Mouse (Mus musculus) liver, embryonic 16.5 days (tissue): ENCODE results near the gene Gimap3. TPM values are rescaled to one million over a fixed set of nuclear protein-coding genes. Genes with fewer than 3 reads are reported as not detected.
A peak's percentile ranks its signal among the peaks of the same experiment; 100 is the strongest.

Source experiments
- ATAC-seq: fragments of 200-750 bp; cut with Nextera tagmentation; 2 replicates; pipeline ENCODE4 v1.8.0; 2017; ENCODE audit warnings: low read depth, mild to moderate bottlenecking, moderate number of reproducible peaks, moderate library complexity
- H3K27ac ChIP-seq: fragments of 300-500 bp; sonication (generic); 2 replicates; pipeline ENCODE4 v1.5.1; 2014; ENCODE audit warnings: mild to moderate bottlenecking, low read length
- H3K27me3 ChIP-seq: fragments of 300-500 bp; sonication (generic); 2 replicates; pipeline ENCODE4 v1.6.1; 2014; ENCODE audit warnings: low read depth, low read length, mixed read lengths; ENCODE audit not compliant: control insufficient read depth, insufficient read depth
- H3K36me3 ChIP-seq: fragments of 300-500 bp; sonication (generic); 2 replicates; pipeline ENCODE4 v1.6.1; 2014; ENCODE audit warnings: mild to moderate bottlenecking; ENCODE audit not compliant: control insufficient read depth, insufficient read depth
- H3K4me1 ChIP-seq: fragments of 300-500 bp; sonication (generic); 2 replicates; pipeline ENCODE4 v1.6.1; 2014; ENCODE audit warnings: low read depth, low read length, mixed read lengths; ENCODE audit not compliant: control insufficient read depth
- H3K4me2 ChIP-seq: fragments of 300-500 bp; sonication (generic); 2 replicates; pipeline ENCODE4 v1.6.1; 2014; ENCODE audit warnings: low read depth, low read length, mixed read lengths
- H3K4me3 ChIP-seq: fragments of 300-500 bp; sonication (generic); 2 replicates; pipeline ENCODE4 v1.5.1; 2014; ENCODE audit warnings: low read depth, mild to moderate bottlenecking, low read length
- H3K9ac ChIP-seq: fragments of 300-500 bp; sonication (generic); 2 replicates; pipeline ENCODE4 v1.6.1; 2014; ENCODE audit warnings: low read depth, low read length
- H3K9me3 ChIP-seq: fragments of 300-500 bp; sonication (generic); replicated peaks from 2 replicates; pipeline ENCODE4 v1.6.1; 2016; ENCODE audit warnings: low read length; ENCODE audit not compliant: control insufficient read depth
- WGBS: fragments of 180-500 bp; shearing (Covaris S2); extraction: QIAGEN DNeasy Blood & Tissue Kit; methylation state at CpG from one replicate; pipeline ENCODE4 v1.1.7; 2014; ENCODE audit not compliant: insufficient replicate concordance; 5-methylcytosine and 5-hydroxymethylcytosine counted together
- polyA plus RNA-seq: library from polyadenylated mRNA; unstranded; fragments of >200 nt; fragmentation: Nextera tagmentation; extraction: Ambion mirVana; gene quantifications from 2 replicates; pipeline ENCODE4 v1.2.1, GENCODE M21; 2015

Gimap3 gene
- polyA plus RNA-seq, 1 experiment from 2014 or later = 0.37 TPM

GRCm38 (mm10) chr6:48747091-48747966 is 23.3 kb downstream of the Gimap3 start:
- Histone ChIP-seq H3K4me1 (peaks cover under 1% of the 10 kb centered on the region), H3K4me3 (no peak overlapping the region), H3K9ac (no peak overlapping the region), H3K9me3 (no peaks in the 10 kb centered on the region), H3K4me2 (no peak overlapping the region; the same call in 1 of the 2 replicates), H3K27me3 (no peaks in the 10 kb centered on the region), H3K36me3 (no peaks in the 10 kb centered on the region), H3K27ac (no peak overlapping the region)
- ATAC-seq = no peak
- WGBS = 16% methylated on average over 7 of the region's 7 CpGs

DNA sequence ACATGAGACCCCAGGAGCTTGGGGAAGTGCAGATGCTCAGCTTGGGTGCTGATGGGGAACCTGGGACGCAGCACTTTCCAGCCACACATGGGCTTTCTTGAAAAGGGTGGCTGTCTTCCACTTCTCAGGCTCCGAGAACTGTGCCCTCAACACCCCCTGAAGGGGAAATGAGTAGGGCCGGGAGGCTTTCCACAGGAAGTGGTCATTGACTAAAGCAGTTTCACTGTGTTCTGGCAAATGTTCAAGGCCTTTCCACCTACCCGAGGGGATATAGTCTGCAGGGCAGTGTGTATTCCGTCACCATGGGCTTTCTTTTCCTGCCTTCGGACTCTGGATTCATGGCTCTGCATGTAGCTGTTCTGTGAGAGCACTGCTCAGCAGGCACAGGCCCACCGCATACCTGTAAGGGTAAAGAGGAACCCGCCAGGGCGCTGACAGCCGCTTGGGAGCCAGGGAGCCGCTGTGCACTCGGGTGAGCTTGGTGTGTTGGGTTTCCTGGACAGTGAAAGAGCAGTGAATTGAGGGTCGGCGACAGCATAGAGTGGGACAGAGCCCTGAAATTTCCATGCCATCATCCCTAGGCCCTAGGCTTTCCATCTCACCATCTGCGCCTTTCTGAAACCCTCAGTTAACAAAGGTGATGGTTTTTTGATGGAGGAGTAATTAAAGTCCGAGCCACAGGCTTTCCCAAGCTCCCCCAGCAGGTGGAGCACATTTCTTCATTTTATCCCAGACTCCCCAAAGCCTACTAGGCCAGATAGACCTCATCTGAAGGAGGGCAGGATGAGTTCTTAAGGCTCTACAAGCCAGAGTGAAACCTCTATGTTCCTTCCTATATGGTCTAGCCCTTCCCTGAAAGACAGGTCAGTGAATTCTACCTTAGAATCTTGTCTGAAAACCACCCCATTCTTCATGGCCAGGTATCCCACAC is 24.4 kb downstream of the Gimap3 start, which contains the start of gene Gimap5:
TSS of gene Gimap5 (plus strand) at position 239 of the 931 bp plus-strand sequence.
- Histone ChIP-seq H3K4me3 (no peak within 1 kb of the TSS), H3K4me1 (peaks cover 7% of the 10 kb centered on the region), H3K4me2 (no peak within 1 kb of the TSS; the same call in 1 of the 2 replicates), H3K27me3 (no peaks in the 10 kb centered on the region), H3K27ac (no peak within 1 kb of the TSS), H3K9ac (no peak within 1 kb of the TSS), H3K9me3 (no peaks in the 10 kb centered on the region), H3K36me3 (no peaks in the 10 kb centered on the region)
- no peak for ATAC-seq
- WGBS = 13% methylated on average over 16 of the region's 16 CpGs

- Histone ChIP-seq H3K4me2 (no peak overlapping the region), H3K4me1 (peaks cover 7% of the 10 kb centered on the region)
- WGBS = 24% methylated on average over 2 of the region's 2 CpGs
These were observed 25.2 kb downstream of the Gimap3 start for GRCm38 (mm10) chr6:48745490-48745889.

GRCm38 (mm10) chr6:48742422-48743351 is 28.0 kb downstream of the Gimap3 start:
- peak overlapping the region; percentile 79 for H3K27ac ChIP-seq
- peak overlapping the region; percentile 53 for H3K4me3 ChIP-seq
- H3K4me1 ChIP-seq = peaks cover 7% of the 10 kb centered on the region
- H3K4me2 ChIP-seq = peak overlapping the region; percentile 46
- peak overlapping the region; percentile 6; the same call in 1 of the 2 replicates for H3K9ac ChIP-seq
- WGBS = 57% methylated on average over 52 of the region's 52 CpGs
- peak; percentile 70 for ATAC-seq
- H3K36me3 ChIP-seq = no peaks in the 10 kb centered on the region
- H3K9me3 ChIP-seq = no peaks in the 10 kb centered on the region
- no peaks in the 10 kb centered on the region for H3K27me3 ChIP-seq

More at GRCm38 (mm10) chr6:48745490-48745889, 25.2 kb downstream of the Gimap3 start:
- H3K9ac ChIP-seq = no peak overlapping the region
- no peaks in the 10 kb centered on the region for H3K27me3 ChIP-seq
- H3K27ac ChIP-seq = no peak overlapping the region
- ATAC-seq = no peak
- no peak overlapping the region for H3K4me3 ChIP-seq
- H3K9me3 ChIP-seq = no peaks in the 10 kb centered on the region
- H3K36me3 ChIP-seq = no peaks in the 10 kb centered on the region

DNA sequence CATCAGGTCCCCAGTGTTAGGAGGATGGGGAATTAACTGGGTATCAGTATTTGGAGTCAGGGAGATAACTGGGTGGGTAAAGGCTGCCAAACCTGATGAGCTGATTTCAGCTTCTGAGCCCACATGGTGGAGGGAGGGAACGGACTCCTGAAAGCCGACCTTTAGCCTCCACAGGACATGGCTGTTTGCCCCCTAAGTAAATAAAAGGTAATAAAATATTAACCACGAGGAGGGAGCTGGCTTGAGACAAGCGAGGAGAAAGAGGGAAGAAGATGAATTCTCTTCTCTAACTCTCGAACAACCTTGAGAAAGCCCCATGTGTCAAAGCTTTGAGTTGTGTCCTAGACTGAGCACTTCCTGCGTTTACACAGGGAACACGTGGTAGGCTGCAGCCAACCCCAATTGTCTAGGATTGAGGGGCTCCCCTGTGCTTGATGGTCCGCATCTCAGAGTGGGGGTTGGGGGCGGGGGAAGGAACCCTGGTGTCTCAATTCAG is 28.9 kb downstream of the Gimap3 start:
- Histone ChIP-seq H3K27me3 (no peaks in the 10 kb centered on the region), H3K4me1 (peaks cover 7% of the 10 kb centered on the region), H3K9me3 (no peaks in the 10 kb centered on the region), H3K9ac (no peak overlapping the region), H3K36me3 (no peaks in the 10 kb centered on the region), H3K4me3 (0 out of 2 replicates have a peak overlapping the region, but pooled peaks have one; percentile 3), H3K27ac (peak overlapping the region; percentile 79), H3K4me2 (peak overlapping the region; percentile 46)
- 31% methylated on average over 9 of the region's 9 CpGs for WGBS
- ATAC-seq = peak; percentile 49

DNA sequence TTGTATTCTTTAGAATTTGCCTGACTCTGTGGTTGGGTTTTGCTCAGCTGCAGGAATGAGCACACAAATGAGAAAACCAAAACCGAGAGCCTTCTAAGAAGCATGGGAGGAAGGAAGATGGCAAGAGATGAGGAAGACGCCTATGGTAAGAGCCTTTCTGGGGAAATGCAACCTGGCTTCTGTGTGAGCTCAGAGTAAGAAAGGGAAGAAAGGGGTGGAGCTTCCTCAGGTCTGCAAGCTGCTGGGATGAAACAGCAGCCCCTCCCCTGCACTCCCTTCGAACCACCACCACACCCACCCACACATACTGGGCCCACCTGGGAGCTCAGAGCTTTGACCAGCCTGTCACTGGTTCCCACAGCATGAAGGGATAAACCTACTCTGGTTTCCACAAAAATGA is 29.4 kb downstream of the Gimap3 start:
- no peak overlapping the region for H3K9ac ChIP-seq
- H3K36me3 ChIP-seq = no peaks in the 10 kb centered on the region
- peaks cover 7% of the 10 kb centered on the region for H3K4me1 ChIP-seq
- no peak overlapping the region for H3K4me3 ChIP-seq
- ATAC-seq = 0 out of 2 replicates have a peak, but pooled peaks have one; percentile 1
- H3K27me3 ChIP-seq = no peaks in the 10 kb centered on the region
- H3K4me2 ChIP-seq = peak overlapping the region; percentile 46; the same call in 1 of the 2 replicates
- peak overlapping the region; percentile 40 for H3K27ac ChIP-seq
- no peaks in the 10 kb centered on the region for H3K9me3 ChIP-seq
- 14% methylated on average over 3 of the region's 3 CpGs for WGBS

- Histone ChIP-seq H3K36me3 (no peaks in the 10 kb centered on the region), H3K4me3 (no peak overlapping the region), H3K27me3 (no peaks in the 10 kb centered on the region), H3K27ac (peak overlapping the region; percentile 40; the same call in 1 of the 2 replicates), H3K4me2 (no peak overlapping the region), H3K4me1 (peaks cover 7% of the 10 kb centered on the region), H3K9ac (no peak overlapping the region), H3K9me3 (no peaks in the 10 kb centered on the region)
- no peak for ATAC-seq
- 29% methylated on average over 3 of the region's 3 CpGs for WGBS
These were observed 30.0 kb downstream of the Gimap3 start for GRCm38 (mm10) chr6:48740501-48741169.
